In the genomic region with DNA sequence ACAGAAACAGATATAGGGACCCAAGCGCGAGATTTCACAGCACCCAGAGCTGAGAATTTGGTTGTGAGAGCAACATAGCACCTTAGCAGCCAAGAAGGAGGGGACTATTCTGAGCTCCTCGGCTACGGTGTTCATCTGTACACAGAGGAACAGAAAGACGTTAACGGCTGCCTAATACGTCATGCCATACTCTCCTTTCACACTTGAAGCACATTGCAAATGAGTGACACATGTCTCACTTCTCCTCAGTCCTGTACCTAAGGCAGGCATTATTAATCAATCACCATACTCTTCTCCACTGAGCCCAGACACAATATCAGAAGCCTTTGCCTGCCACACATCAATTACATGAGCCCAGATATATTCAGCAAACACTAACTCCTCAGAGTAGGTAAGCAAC, we compare ENCODE assay signal across 24 mouse cellular contexts.
DNase-seq lines count a peak whose midpoint lies in the region; ATAC-seq and TF ChIP-seq lines count a peak whose summit lies in the region.
"Had no signal": no experiment of that assay in that cellular context is flagged by ENCODE, and none has a peak within 500 bp of the region (broad histone marks: within the 10 kb centered on the region; RNA-seq: fewer than 3 reads in every experiment).

No protein-coding gene starts in this region.

- H3K4me2 ChIP-seq in forebrain, embryonic 14.5 days (ENCODE audit: low read length) = no peak overlapping the region
- H3K4me2 ChIP-seq in CH12.LX (ENCODE audit: insufficient read depth, low read depth, poor library complexity, severe bottlenecking) = peak overlapping the region; percentile 24
- H3K4me2 ChIP-seq: forebrain, embryonic 12.5 days; heart, embryonic 13.5 days; hindbrain, embryonic 12.5 days; hindbrain, embryonic 15.5 days had no signal

- DNase-seq in forebrain, embryonic 14.5 days (ENCODE audit: low spot score) = peak; percentile 29
- no peak for DNase-seq in forebrain, embryonic 10.5 days (ENCODE audit: extremely low spot score, low spot score)
- peak; percentile 82 for DNase-seq in heart, adult 11 months
- no peak for DNase-seq in heart, postnatal 4 days
- DNase-seq in CH12.LX (ENCODE audit: extremely low read depth) = peak; percentile 81
- no peak for DNase-seq in gastrocnemius, postnatal 14 days
- DNase-seq: adrenal gland, adult 8-10 months; adrenal gland, postnatal 25 days; cerebellum, adult 18-20 months; cerebellum, adult 9-10 months; cerebellum, postnatal 14 days; gastrocnemius, adult 2 months; gastrocnemius, postnatal 25 days; heart, adult 2 months; heart, postnatal 14 days had no signal

- intact Hi-C loops in gastrocnemius, postnatal 14 days (cut with DNase I; ENCODE audit: low total_unique reads) = loop anchor here (2.0 kb wide), 1 partner anchor 16 kb away; no protein-coding TSS in a partner anchor

- no peaks in the 10 kb centered on the region for H3K36me3 ChIP-seq in forebrain, embryonic 14.5 days (ENCODE audit: control insufficient read depth, insufficient read depth, low read length)
- H3K36me3 ChIP-seq in forebrain, embryonic 10.5 days (replicated peaks) = no peaks in the 10 kb centered on the region
- H3K36me3 ChIP-seq in CH12.LX (replicated peaks in 1 of 2; ENCODE audit: control insufficient read depth in 1 of 2, insufficient read depth in 1 of 2, low read length in 1 of 2) = no peaks in the 10 kb centered on the region
- H3K36me3 ChIP-seq: forebrain, embryonic 12.5 days; heart, embryonic 10.5 days; heart, embryonic 13.5 days; hindbrain, embryonic 12.5 days; hindbrain, embryonic 15.5 days had no signal

- TF ChIP-seq EP300 in CH12.LX (IDR thresholded peaks at IDR 0.05; ENCODE audit: low read length) = peak; percentile 69; the same call in 1 of the 2 replicates

- H3K9me3 ChIP-seq in forebrain, embryonic 14.5 days (replicated peaks; ENCODE audit: control insufficient read depth, low read length) = no peaks in the 10 kb centered on the region
- no peaks in the 10 kb centered on the region for H3K9me3 ChIP-seq in forebrain, embryonic 10.5 days
- no peaks in the 10 kb centered on the region for H3K9me3 ChIP-seq in CH12.LX (replicated peaks; ENCODE audit: low read length)
- H3K9me3 ChIP-seq: heart, embryonic 10.5 days had no signal

- H3K9ac ChIP-seq in forebrain, embryonic 14.5 days (ENCODE audit: low read length) = no peak overlapping the region
- peak overlapping the region; percentile 39 for H3K9ac ChIP-seq in CH12.LX (ENCODE audit: insufficient read depth, low read depth)
- H3K9ac ChIP-seq: forebrain, embryonic 12.5 days; heart, embryonic 13.5 days; hindbrain, embryonic 12.5 days; hindbrain, embryonic 15.5 days had no signal

- in situ Hi-C loops in CH12.LX (cut with MboI; ENCODE audit: low pct_ligation_motif_present, low pct_unique_long_range_greater_than_20kb, low sequenced_read_pairs) = no loop called here

- H3K79me2 ChIP-seq in CH12.LX (replicated peaks; ENCODE audit: control insufficient read depth, extremely low read depth, insufficient read depth, poor library complexity, severe bottlenecking) = no peaks in the 10 kb centered on the region

- H3K27ac ChIP-seq in forebrain, embryonic 14.5 days (ENCODE audit: low read depth, low read length) = no peak overlapping the region
- no peak overlapping the region for H3K27ac ChIP-seq in forebrain, embryonic 10.5 days
- H3K27ac ChIP-seq in CH12.LX (ENCODE audit: insufficient read depth, low read depth) = peak overlapping the region; percentile 87
- H3K27ac ChIP-seq: forebrain, embryonic 12.5 days; gastrocnemius, adult 2 months; heart, adult 2 months; heart, embryonic 10.5 days; heart, embryonic 13.5 days; hindbrain, embryonic 12.5 days; hindbrain, embryonic 15.5 days had no signal

- TF ChIP-seq CTCF in CH12.LX (conservative IDR thresholded peaks at IDR 0.05 in 1 of 2, IDR thresholded peaks at IDR 0.05 in 1 of 2; ENCODE audit: low read depth in 2 of 2, low read length in 2 of 2) = no peak

- dilution Hi-C loops in CH12.LX (cut with MboI; ENCODE audit: extremely low pct_ligation_motif_present, extremely low pct_unique_long_range_greater_than_20kb, low sequenced_read_pairs) = no loop called here

- ATAC-seq in forebrain, embryonic 14.5 days = no peak; the same call in 1 of the 2 replicates
- no peak for ATAC-seq in erythroid progenitor cell, adult 5-6 weeks (replicated peaks; ENCODE audit: low FRiP score, poor library complexity, severe bottlenecking)
- ATAC-seq: activated CD4-positive, CD25-positive, alpha-beta regulatory T cell, adult 4 months; CD4-positive, CD25-positive, alpha-beta regulatory T cell, adult 4 months; intestine, postnatal 0 days had no signal

- H3K4me1 ChIP-seq in forebrain, embryonic 14.5 days (ENCODE audit: control insufficient read depth, insufficient read depth, low read length) = no peaks in the 10 kb centered on the region
- H3K4me1 ChIP-seq in forebrain, embryonic 10.5 days = no peaks in the 10 kb centered on the region
- H3K4me1 ChIP-seq in CH12.LX (ENCODE audit: control insufficient read depth in 1 of 2, insufficient read depth in 2 of 2) = peaks cover 35 to 74% of the 10 kb centered on the region in 2 experiments
- H3K4me1 ChIP-seq: forebrain, embryonic 12.5 days; hindbrain, embryonic 15.5 days had no signal

- no peak; the same call in 1 of the 2 replicates for TF ChIP-seq POLR2A in CH12.LX (IDR thresholded peaks at IDR 0.05; ENCODE audit: low read depth, low read length)

- no peak for TF ChIP-seq RAD21 in CH12.LX (IDR thresholded peaks at IDR 0.05; ENCODE audit: low read depth, low read length)

- 61% methylated on average over 7 of the region's 7 CpGs for WGBS in forebrain, embryonic 14.5 days
- 91% methylated on average over 7 of the region's 7 CpGs for WGBS in forebrain, embryonic 10.5 days

- no peak overlapping the region for H3K4me3 ChIP-seq in forebrain, embryonic 14.5 days (ENCODE audit: low read depth, low read length)
- no peak overlapping the region for H3K4me3 ChIP-seq in forebrain, embryonic 10.5 days
- no peak overlapping the region for H3K4me3 ChIP-seq in CH12.LX (replicated peaks in 1 of 3; ENCODE audit: low read depth in 2 of 3, low read length in 2 of 3, poor library complexity in 1 of 3)
- H3K4me3 ChIP-seq: forebrain, embryonic 12.5 days; gastrocnemius, adult 2 months; heart, adult 2 months; heart, embryonic 10.5 days; heart, embryonic 13.5 days; hindbrain, embryonic 12.5 days; hindbrain, embryonic 15.5 days had no signal

- no peaks in the 10 kb centered on the region for H3K27me3 ChIP-seq in forebrain, embryonic 14.5 days (replicated peaks; ENCODE audit: control insufficient read depth, insufficient read depth, low read length)
- no peaks in the 10 kb centered on the region for H3K27me3 ChIP-seq in forebrain, embryonic 10.5 days (ENCODE audit: poor library complexity, severe bottlenecking)
- H3K27me3 ChIP-seq in CH12.LX (replicated peaks) = no peaks in the 10 kb centered on the region
- H3K27me3 ChIP-seq: forebrain, embryonic 12.5 days; hindbrain, embryonic 15.5 days had no signal

TF ChIP-seq in CH12.LX, 34 proteins besides CTCF, POLR2A, EP300 and RAD21:
- no peak for TF ChIP-seq USF2 (conservative IDR thresholded peaks at IDR 0.05; ENCODE audit: low read depth, low read length)
- no peak for TF ChIP-seq MAFK (IDR thresholded peaks at IDR 0.05; ENCODE audit: insufficient replicate concordance, low read length)
- no peak for TF ChIP-seq PAX5 (IDR thresholded peaks at IDR 0.05; ENCODE audit: low read length)
- no peak for TF ChIP-seq TBP (conservative IDR thresholded peaks at IDR 0.05; ENCODE audit: low read depth, low read length)
- TF ChIP-seq SMC3 (IDR thresholded peaks at IDR 0.05; ENCODE audit: low read depth, low read length) = no peak
- 0 out of 2 replicates have a peak, but pooled peaks have one; percentile 32 for TF ChIP-seq E2F4 (IDR thresholded peaks at IDR 0.05; ENCODE audit: insufficient replicate concordance, low read depth, low read length)
- peak; percentile 51; the same call in 1 of the 2 replicates for TF ChIP-seq MAZ (IDR thresholded peaks at IDR 0.05; ENCODE audit: low read depth, low read length)
- peak; percentile 82 for TF ChIP-seq ETS1 (conservative IDR thresholded peaks at IDR 0.05; ENCODE audit: low read depth, low read length)
- no peak for TF ChIP-seq POLR2AphosphoS2 (IDR thresholded peaks at IDR 0.05; ENCODE audit: low read depth, low read length)
- TF ChIP-seq ELF1 (IDR thresholded peaks at IDR 0.05; ENCODE audit: low read depth, low read length) = no peak
- TF ChIP-seq MAX (IDR thresholded peaks at IDR 0.05; ENCODE audit: low read length) = peak; percentile 95
- TF ChIP-seq MEF2A (IDR thresholded peaks at IDR 0.05; ENCODE audit: borderline replicate concordance, low read depth, low read length) = 0 out of 2 replicates have a peak, but pooled peaks have one; percentile 75
- TF ChIP-seq TCF12 (IDR thresholded peaks at IDR 0.05; ENCODE audit: low read depth, low read length) = peak; percentile 59; the same call in 1 of the 2 replicates
- peak; percentile 48 for TF ChIP-seq JUN (IDR thresholded peaks at IDR 0.05; ENCODE audit: insufficient read depth, low read depth, low read length)
- no peak for TF ChIP-seq UBTF (IDR thresholded peaks at IDR 0.05; ENCODE audit: low read depth, low read length)
- TF ChIP-seq CHD1 (IDR thresholded peaks at IDR 0.05; ENCODE audit: low read depth, low read length) = 0 out of 2 replicates have a peak, but pooled peaks have one; percentile 11
- peak; percentile 97 for TF ChIP-seq BHLHE40 (IDR thresholded peaks at IDR 0.05; ENCODE audit: low read depth, low read length)
- TF ChIP-seq NRF1 (IDR thresholded peaks at IDR 0.05; ENCODE audit: low read depth, low read length) = no peak
- no peak for TF ChIP-seq NELFE (IDR thresholded peaks at IDR 0.05; ENCODE audit: low read depth, low read length)
- TF ChIP-seq MYC (IDR thresholded peaks at IDR 0.05; ENCODE audit: low read depth, low read length) = peak; percentile 96
- TF ChIP-seq CHD2 (IDR thresholded peaks at IDR 0.05; ENCODE audit: low read length) = no peak
- TF ChIP-seq IRF4 (IDR thresholded peaks at IDR 0.05; ENCODE audit: low read depth, low read length) = peak; percentile 83
- TF ChIP-seq RCOR1 (conservative IDR thresholded peaks at IDR 0.05; ENCODE audit: low read depth, low read length) = peak; percentile 52; the same call in 1 of the 2 replicates
- TF ChIP-seq HCFC1 (IDR thresholded peaks at IDR 0.05; ENCODE audit: low read depth, low read length) = peak; percentile 52
- peak; percentile 63; the same call in 1 of the 2 replicates for TF ChIP-seq JUND (conservative IDR thresholded peaks at IDR 0.05; ENCODE audit: low read depth, low read length)
- peak; percentile 57; the same call in 1 of the 2 replicates for TF ChIP-seq MXI1 (IDR thresholded peaks at IDR 0.05; ENCODE audit: low read depth, low read length)
- TF ChIP-seq ZKSCAN1 (IDR thresholded peaks at IDR 0.05; ENCODE audit: borderline replicate concordance, low read depth, low read length) = no peak
- no peak for TF ChIP-seq ZC3H11A (IDR thresholded peaks at IDR 0.05; ENCODE audit: low read depth, low read length)

Comparison
In these comparisons a context has a peak if more than half of its experiments do, and no peak if none do; other contexts are left out.
1. DNase-seq: peak in forebrain, embryonic 14.5 days (single experiment), heart, adult 11 months (single experiment) and CH12.LX (single experiment); none in forebrain, embryonic 10.5 days (single experiment), heart, postnatal 4 days (single experiment) and gastrocnemius, postnatal 14 days (single experiment).